Mouse (Mus musculus) induced T-regulatory cell, adult 2 months (primary cell): ENCODE data around the gene Gm3633.
"Not testable (repeated sequence)": the region's sequence is repeated elsewhere in the genome, so short reads cannot be mapped to it uniquely, and the experiment has no call there.

Source experiments
- DNase-seq: peaks from one replicate; pipeline ENCODE4 v3.0.0-alpha.2; 2012; ENCODE audit warnings: low read depth

Gm3633 gene

GRCm38 (mm10) chr14:42641817-42642216 is at the start of gene Gm3633:
Gm3633 (minus strand) TSS chr14:42641917.
- not testable (repeated sequence) for DNase-seq

- not testable (repeated sequence) for DNase-seq
Measured at GRCm38 (mm10) chr14:42655638-42656037, 13.9 kb upstream of the Gm3633 start, which contains the start of gene Gm10378. Gm10378 (plus strand) TSS chr14:42655938.

DNA sequence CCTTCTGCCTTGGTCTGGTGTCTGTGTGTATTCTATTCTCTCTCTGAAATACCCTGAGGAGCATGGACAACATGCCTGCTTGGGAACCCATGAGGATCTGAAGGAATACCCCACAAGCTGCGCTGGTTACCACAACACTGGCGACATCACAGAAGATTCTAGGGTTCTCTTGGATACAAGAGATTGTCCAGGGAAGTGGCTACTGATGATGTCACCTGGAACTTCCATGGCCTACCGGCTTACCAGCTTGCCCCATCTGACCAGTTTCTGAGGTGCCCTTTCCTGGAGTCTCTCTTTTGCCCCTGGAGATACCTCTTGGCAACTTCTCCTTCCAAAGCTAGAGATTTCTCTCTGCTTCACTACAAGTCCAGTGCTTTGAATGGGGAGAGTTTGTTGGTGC is 41.9 kb downstream of the Gm3633 start, which contains the start of gene Gm17124:
Gm17124 (minus strand) TSS at position 101 of the 400 bp plus-strand sequence.
- DNase-seq = not testable (repeated sequence)
